Mouse (Mus musculus) layer of hippocampus, postnatal 10 days (tissue): Measurements from ENCODE around the gene Numb. TPM values are rescaled to one million over a fixed set of nuclear protein-coding genes. Genes with fewer than 3 reads are reported as not detected.
"Not testable (repeated sequence)": the region's sequence is repeated elsewhere in the genome, so short reads cannot be mapped to it uniquely, and the experiment has no call there.

Source experiments
- DNase-seq, 2 experiments: peaks; one replicate each; pipeline ENCODE4 v3.0.0; 2021; ENCODE audit warnings: low spot score in 2 of 2
- total RNA-seq, 2 experiments: library from RNA; stranded (reverse); gene quantifications; 2 replicates each; pipeline ENCODE4 v1.2.3; 2021

The Numb gene
- total RNA-seq, 2 experiments from 2014 or later: 21.4 to 23.6 TPM

DNA sequence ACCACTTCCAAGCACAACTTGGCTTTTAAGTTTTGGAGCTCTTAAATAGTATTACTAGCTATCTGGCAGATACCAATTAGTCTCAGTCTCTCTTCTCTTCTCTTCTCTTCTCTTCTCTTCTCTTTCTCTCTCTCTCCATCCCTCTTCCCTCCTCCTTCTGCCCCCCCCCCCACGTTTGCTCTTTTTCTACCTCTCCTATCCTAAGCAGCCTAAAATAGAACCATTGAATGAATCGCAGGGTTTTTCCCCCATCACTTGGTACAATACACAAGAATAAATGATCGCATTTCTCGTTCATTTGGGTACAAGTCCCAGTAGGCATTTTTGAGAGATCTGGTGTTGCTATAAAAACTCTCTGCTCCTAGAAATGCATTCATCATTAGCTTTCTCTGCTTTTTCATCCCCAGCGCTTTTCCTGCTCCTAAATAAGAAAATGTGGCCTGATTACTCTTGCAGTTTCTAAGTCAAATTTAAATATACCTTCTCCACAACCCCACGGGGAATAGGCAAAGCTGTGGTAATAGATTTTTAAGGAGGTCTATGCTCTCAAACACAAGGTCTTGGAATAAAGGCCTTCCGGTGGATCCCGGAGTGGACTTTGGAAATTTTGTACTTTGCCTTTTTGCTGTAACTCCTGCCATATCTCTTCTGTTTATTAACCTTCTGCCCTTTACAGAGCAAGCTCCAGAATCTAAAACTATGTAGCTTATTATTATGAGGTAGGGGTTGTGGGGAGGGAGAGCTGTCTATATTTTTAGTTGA lies 1.2 kb upstream of the Numb start:
- DNase-seq: no peak

DNA sequence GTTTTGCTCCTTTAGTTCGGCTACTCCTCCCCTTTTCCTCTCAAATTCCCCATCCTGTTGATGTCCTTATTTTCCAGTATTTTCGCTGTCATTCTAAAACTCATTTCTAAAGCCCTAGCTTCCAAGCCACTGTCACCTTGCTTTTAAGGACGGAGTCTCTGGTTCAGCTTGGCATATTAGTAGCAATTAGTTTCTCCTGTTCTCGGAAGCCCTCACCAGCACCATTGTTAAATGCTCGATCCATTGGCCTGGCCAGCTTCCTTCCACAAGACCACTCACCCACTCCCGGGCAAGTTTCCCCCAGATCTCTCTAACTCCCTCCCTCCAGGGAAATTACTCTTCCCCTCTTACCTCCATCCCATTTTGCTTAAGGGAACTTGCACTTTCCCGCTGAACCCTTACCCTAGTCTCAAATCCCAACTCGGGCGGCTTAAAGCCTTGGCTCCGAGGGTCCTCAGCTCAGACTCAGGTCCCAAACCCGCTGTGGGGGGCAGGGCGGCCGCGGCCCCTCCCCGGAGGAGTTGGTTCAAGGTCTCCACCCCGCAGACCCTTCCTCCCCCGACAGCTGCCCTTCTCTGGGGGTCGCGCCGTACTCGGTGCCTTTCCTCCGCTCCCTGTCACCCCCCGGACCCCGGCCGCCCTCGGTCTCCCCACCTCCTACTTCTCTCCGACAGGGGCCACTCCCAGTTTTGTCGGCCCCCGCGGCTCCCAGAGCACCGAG lies 853 bp downstream of the Numb start:
- peak; percentile 25 to 44 for DNase-seq

DNA sequence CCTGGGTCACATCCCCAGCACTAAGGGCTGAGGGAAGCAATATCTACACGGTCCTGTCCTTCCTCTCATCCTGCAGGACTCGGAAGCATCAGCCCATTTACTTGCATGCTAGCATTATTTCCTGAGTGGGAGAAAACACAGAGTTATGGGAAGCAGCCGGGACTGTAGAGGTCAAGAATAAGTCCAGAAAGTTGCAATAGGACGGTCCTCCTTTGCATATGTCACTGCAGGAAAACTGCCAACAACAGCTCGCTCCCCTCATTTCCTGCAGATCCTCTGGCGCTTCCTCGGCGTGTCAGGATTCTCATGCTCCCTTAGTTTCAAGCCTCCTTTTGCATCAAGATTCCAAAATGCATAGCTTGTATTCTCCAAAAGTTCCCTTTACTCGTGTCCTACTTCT lies 4.8 kb downstream of the Numb start:
- DNase-seq: no peak

DNA sequence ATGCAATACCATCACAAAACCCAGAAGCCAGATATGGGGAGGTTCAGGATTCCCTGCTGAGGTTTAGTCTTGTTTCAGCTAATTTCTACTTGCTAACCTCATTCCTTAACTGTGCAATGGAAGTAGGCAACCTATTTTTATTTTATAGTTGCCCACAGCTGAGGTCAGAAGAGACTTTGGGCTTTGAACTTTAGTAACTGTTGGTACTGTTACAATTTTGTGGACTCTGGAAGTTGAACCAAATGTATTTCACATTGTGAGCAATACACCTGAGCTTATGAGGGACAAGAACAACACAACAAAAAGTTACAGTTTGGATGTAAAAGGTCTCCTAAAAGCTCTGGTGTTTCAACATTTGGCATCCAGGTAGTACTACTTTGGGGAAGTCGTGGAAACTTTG lies 6.9 kb downstream of the Numb start:
- no peak for DNase-seq

DNA sequence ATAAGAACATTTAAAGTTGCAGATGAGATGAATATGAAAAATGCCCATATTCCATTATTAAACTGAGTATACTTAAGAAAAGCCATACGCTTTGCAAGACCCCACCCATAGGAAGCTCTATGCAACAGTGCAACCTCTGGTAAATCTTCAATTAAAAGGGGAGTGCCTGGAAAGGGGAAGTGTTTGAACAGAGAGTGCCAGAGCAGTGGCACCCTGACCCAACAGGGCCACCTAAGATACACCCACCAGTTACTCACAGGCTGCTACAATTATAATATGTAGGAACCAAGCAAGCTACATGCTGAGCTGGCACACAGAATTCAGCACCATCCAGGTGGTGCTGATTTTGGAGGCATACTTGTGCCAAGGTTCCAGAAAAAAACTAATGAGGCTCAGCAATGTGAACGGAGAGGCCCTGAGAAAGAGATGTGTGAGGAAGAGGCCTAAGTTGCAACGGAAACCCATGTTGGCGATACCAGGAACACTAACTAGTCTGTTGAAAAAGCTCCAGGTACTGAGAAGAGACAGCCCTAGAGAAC lies 7.5 kb downstream of the Numb start:
- DNase-seq: no peak

DNA sequence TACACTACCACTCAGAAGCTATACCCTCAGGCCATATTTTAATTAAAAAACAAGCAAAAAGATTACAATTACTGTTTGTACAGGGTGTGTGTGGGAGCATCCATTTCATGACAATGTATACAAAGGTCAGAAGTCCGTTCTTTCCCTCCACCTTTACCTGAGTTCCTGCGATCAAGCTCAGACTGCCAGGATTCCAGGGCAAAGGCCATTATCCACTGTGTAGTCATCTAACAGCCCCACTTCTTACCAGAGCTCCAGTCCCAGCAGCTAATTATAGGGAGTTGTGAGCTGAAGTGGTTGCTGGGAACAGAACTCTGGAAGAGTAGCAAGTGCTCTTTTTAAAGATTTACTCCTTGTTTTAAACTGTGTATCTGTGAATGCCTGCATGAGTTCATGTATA lies 11.3 kb downstream of the Numb start:
- no peak for DNase-seq

DNA sequence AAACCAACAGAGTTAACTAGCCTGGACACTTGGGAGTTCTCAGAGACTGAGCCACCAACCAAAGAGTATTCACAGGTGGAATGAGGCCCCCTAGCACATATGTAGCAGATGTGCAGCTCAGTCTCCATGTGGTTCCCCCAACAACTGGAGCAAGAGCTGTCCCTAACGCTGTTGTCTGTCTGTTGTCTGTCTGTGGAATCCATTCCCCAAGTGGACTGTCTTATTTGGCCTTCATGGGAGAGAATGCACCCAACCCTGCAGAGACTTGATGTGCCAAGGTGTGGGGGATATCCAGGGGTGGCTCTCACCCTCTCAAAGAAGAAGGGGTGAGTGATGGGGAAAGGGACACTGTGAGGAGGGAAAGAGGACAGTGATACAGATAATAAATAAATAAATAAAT lies 28.8 kb downstream of the Numb start:
- DNase-seq: no peak

DNA sequence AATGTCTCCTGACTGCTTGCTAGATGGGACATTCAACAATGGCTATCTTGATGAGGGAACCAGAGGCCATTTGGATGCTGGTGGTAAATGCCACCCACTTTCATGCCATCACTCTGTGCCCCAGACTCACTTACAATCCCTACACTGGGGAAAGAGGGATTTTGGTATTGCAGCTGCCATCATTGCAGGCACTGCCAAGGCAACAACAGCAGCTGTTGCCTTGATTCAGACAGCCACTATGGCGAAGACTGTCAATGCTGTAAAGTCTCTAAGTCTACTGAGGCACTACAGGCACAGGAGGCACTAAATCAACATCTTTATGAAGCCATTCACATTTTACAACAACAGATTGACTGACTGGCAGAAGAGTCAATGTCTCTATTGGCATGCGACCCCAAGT lies 30.5 kb downstream of the Numb start:
- no peak for DNase-seq

DNA sequence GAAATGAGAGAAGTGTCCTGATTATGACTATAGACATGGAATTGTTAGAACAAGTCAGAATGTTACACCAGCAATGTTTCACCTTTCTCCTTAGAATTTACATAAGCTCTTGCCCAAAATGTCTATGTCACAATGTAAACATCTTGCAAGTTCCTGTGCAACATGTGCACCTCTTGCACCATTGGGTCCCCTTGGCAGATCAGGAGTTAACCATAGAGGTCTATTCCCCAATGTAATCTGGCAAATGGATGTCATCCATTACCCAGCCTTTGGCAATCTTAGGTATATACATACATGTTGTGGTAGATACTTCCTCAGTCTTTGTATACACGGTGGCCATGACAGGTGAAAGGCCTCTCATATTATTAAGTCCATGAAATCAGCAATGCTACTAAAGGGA lies 32.6 kb downstream of the Numb start:
- DNase-seq: no peak

DNA sequence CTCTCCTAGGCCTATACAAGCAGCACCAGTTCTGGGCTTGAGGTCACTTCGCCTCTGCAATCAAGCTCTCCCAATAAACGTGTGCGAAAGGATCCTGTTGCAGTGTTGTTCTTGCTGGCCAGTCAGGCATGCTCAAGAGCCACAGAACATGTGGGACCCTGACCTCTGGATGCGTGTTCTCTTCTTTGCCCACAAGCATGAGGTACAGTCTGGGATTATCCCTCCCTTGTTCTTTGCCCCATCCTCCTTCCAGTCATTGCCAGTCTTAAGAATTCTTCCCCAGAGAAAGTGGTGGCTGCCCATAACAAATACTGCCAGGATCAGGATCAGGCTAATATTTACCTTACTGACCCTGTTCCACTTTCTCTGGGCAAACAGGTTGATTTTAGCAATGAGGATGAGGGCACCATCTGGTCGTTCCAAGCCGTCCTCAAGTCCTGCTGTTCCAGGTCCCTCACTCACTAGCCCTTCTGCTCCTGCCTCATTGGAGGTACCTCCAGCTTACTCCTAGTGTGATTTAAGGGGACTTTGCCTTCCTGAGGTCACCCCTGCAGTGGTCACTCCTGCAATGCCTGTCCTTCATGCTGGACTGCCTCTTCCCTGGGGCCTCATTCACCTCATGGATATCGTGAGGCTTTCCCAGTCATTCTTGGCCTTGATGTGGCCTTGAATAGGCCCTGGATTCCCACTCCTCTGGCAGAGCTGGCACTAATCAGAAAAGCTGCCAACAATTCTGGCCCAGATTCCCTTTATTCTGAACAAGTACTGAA lies 36.0 kb downstream of the Numb start:
- DNase-seq: peak; percentile 21 to 45

DNA sequence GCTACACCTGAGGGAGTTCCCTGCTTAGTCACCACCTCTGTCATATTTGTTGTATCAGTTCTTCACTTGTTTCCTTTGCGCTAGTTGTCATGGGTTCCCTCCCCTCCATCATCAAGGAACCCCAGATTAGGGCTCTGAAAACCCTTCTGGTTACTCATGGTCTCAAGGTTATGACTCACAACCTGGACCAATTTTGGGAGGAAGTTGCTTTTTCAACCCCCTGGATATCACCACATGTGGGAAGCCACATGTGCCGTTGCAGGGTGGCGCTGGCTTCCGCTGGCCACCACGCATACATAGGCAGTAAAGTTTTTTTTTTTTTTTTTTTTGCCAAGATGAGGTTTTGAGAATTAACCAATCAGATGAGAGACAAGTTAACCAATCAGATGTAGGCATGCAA lies 36.7 kb downstream of the Numb start:
- not testable (repeated sequence) for DNase-seq

DNA sequence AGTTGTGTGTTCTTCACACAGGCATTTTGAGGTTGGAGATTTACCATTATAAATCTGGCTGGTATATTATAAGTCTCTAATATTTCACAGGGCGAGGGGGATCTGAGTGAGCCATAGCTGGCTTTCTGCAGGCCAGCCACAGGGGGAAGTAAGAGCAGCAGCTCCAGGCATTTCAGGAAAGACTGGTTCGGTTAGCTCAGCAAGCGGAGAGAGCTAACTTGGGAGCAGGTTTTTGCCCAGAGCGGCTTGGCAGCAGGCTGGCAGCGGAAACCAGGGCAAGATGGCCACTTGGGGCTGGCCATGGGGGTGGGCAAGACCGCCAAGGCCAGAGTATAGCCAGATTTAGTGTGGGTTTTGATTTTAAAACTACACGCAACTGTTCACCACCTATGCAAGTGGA lies 39.2 kb downstream of the Numb start:
- no peak for DNase-seq

DNA sequence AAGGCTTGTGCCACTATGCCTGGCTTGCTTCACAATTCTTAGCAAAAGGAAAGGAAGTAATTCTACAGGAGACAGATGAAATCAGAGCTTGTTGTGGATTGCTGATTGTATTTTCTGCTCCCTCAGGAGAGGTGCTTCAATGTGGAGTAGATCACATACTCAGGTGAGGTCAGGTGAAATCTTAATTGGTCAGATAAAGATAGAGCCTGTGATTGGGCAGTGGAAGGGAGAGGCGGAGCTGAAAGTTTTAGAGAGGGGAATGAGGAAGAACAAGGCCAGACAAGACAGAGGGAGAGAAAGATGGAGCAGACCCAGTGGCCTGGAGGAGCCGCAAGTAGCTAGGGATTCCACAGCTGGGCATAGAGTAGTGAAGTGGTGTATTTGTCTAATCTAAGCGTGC lies 39.6 kb downstream of the Numb start:
- no peak for DNase-seq

DNA sequence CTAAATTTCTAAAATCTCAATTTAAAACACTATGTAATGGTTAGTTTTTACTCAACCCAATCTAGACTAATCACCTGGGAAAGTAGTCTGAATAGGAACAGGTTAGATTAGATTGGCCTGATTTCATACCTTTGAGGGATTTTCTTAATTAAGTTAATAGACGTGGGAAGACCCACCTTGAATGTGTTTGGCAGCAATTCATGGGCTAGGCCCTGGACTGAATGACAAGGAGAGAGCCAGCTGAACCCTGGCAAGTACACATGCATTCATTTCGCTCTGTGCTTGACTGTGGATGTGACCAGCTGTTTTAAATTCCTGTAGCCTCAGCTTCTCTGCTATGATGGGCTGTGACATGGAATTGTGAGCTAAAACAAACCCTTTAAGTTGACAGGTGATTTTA lies 40.8 kb downstream of the Numb start:
- DNase-seq: no peak

DNA sequence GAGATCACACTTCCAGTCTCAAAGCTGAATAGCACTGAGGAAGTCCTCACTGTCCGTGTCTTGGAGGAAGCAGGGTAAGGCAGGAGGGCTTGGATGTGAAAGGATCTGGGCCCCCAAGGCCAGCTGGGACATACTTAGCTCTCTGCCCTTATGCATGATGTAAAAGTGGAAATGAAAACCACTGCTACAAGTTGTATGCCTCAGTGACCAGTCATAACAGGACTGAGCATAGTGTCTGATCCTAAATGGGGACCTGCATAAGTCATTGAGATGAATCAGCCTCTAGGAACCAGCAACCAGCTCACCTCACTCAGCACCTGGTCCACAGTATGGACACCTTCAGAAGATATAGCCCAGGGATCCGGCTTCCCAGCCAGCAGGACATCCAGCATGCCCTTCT lies 46.6 kb downstream of the Numb start:
- DNase-seq: no peak

DNA sequence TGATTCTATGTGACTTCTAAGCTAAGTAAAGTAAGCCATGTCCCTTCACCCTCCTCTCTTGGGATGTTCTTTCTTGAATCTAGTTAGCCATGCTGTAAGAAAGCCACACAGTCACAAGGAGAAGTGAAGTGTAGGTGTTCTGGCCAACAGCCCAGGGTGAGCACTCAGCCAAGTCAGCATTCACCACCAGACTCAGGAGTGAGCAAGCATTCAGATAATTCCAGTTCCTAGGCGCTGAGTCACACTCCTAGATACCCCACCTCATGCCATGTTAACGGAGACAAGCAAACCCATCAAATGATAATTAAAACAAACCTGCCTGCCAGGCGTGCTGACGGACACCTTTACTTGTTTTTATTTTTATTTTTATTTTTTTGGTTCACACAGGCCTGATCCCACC lies 47.1 kb downstream of the Numb start:
- DNase-seq: no peak

DNA sequence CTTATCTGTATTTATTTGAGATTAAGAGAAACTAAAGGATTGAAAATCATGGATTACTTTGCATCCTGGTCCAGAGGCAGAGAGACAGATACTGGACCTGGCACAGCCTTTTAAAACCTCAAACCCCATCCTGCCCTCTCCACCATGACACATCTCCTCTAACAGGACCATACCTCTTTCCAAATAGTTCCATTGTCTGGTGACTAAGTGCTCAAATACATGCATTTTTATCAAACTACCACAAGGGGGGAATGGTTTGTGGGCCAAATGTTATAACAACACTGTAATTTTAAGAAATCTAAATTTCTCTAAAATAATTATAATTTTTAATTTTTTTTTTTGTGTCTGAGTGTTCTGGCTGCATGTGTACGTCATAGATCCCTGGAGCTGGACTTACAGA lies 57.2 kb downstream of the Numb start:
- no peak for DNase-seq

DNA sequence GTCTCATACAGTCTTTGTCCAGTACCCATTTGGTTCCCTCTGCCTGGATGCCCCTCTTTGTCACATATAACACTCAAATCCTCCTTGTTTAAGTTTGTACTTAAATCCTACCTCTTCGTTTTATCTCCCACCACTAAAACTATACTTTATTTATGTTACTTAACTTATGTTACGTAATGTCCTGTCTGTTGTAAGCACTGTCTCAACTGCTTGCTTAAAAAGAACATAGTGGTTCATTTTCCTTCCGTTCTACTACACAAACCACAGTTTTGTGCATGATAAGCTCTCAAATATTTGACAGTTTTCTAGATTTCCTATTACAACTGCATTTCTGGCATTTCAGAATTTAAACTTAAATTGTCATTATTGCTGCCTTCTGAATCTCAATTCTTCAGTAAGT lies 59.9 kb downstream of the Numb start:
- no peak for DNase-seq

DNA sequence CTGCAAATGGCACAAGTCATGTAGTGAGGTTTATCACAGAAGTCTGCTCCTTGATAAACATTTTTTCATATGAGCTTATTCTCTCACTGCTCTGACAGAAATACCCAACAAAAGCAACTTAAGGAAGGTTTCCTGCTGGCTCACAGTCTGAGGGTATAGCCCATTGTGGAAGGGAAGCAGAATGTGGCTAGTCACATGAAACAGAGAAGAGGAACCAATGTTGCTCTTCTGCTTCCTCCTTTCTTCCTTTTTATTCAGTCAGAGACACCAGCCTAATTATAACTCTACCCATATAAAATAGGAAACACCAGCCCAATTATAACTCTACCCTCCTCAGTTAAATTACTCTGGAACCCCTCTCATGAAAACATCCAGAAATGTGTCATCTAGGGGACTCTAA lies 61.0 kb downstream of the Numb start:
- no peak for DNase-seq

DNA sequence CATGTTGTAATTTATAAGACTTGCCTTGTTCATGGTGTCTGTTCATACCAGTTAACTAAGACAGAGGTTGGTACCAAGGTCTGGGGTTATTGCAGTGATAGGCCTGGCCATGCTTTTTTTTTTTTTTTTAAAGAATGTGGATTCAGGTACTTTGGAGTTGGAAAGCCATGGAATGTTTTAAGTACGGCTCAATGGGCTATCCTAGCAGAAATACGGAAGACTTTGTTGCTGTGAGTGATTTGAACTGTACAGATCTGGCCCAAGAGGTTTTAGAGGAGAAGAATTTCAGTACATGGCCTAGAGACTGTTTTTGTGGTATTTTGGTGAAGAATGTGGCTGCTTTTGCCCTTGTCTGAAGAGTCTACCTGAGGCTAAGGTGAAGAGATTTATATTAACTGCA lies 63.7 kb downstream of the Numb start:
- no peak for DNase-seq

DNA sequence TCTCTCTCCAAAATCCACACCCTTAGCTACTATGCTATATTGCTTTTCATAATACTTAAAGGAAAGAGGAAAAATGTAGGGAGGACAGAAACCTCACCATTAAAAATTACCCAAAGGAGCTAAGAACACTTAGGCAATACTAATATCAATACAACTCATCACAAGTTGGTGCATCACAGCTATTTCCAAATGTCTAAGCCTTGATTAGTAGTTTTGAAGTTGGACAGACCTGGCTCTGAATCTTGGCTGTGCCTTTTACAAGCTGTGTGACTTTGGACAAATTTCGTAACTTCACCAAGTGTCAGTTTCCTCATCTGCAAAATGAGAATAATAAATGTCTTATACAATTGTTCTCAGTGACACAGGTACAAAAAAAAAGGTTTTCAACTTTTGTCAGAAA lies 66.5 kb downstream of the Numb start:
- DNase-seq: no peak

DNA sequence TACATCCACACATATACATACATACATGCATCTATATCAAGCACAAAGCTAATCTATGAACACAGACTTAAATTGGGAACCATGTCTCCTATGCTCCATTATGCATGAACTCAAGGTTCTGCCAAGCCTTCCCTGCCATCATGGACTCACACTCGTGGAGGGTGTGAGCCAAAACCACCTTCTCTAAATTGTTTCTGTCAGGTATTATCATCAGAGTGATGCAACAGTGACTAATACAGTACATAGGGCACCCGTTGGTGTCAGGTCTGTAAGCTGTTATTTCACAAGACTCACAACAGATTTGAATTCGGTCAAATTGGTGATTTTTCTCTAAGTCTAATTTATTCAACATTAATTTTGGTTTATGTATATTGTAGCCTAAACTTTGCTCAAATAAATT lies 67.5 kb downstream of the Numb start:
- no peak for DNase-seq
